In the genomic region with DNA sequence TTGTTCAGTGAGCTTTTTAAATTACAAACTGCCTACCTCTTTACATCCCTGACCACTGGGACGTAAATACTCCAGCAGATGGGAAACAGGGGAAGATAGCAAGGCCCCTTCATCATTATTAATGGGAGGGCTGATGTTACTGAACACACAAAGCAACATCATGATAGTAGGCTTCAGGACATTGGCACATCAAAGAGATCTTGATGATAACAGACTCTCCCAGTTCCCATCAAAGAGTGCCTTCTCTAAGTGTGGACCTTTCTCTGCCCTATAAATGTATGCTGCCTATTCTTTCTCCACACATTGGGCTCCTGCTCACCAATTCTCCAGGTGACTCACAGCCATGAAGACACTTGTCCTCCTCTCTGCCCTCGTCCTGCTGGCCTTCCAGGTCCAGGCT, we compare ENCODE assay signal across 30 mouse cellular contexts. TPM values are rescaled to one million over a fixed set of nuclear protein-coding genes. Genes with fewer than 3 reads are reported as not detected.
"Had no signal": no experiment of that assay in that cellular context is flagged by ENCODE, and none has a peak within 500 bp of the region (broad histone marks: within the 10 kb centered on the region; RNA-seq: fewer than 3 reads in every experiment).

A gene (plus strand): TSS at position 301 of the 400 bp plus-strand sequence.

RNA-seq across cellular contexts. Expression of the gene that starts here (rescaled TPM):
- polyA plus RNA-seq: limb, embryonic 10.5 days; limb, embryonic 11.5 days; limb, embryonic 12.5 days; limb, embryonic 13.5 days; limb, embryonic 14.5 days; limb, embryonic 15.5 days; liver, adult 2 months; liver, embryonic 11.5 days; liver, embryonic 12.5 days; liver, embryonic 13.5 days; liver, embryonic 14.5 days; liver, embryonic 15.5 days; liver, embryonic 16.5 days; liver, postnatal 0 days; lung, adult 2 months; lung, embryonic 14.5 days; lung, embryonic 15.5 days; lung, embryonic 16.5 days; lung, postnatal 0 days; macrophage; midbrain, embryonic 10.5 days; midbrain, embryonic 11.5 days; midbrain, embryonic 12.5 days; midbrain, embryonic 13.5 days; midbrain, embryonic 14.5 days; midbrain, embryonic 15.5 days; midbrain, embryonic 16.5 days; midbrain, postnatal 0 days; myocyte; neural tube, embryonic 11.5 days had no signal
